Mouse (Mus musculus): Measurements from ENCODE around the gene Ric8b.

- TF ChIP-seq CTCF (IDR thresholded peaks at IDR 0.05), result no peak
- no peak for TF ChIP-seq EP300 (IDR thresholded peaks at IDR 0.05; ENCODE audit: insufficient read depth, low read depth, low read length)
Measured at GRCm38 (mm10) chr10:85025799-85026424, 108.5 kb downstream of the Ric8b start.

Data from heart, adult 2 months (tissue).